12 mouse cellular contexts compared by ENCODE assay signal in the genomic region with DNA sequence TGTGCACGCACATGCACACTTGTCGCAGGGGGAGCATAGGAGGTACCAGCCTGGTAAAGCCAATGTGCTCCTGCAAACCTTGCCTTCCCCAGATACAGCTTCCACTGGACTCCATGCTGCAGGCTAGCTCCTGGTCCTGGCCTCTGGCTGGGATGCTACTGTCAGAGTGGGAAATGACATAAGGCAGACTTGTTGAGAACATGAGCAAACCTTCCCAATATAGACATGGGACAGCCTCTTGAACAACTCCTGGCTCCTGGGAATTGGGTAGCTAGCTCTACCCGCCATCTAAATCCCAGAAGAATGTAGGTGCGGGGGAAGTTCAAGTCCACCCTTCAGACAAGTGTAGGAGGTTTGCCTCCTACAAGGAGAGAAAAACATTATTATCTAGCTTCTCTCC. TPM values are rescaled to one million over a fixed set of nuclear protein-coding genes. Genes with fewer than 3 reads are reported as not detected.
A peak's percentile ranks its signal among the peaks of the same experiment; 100 is the strongest.
DNase-seq lines count a peak whose midpoint lies in the region; ATAC-seq lines count a peak whose summit lies in the region.
"Had no signal": no experiment of that assay in that cellular context is flagged by ENCODE, and none has a peak within 500 bp of the region (broad histone marks: within the 10 kb centered on the region; RNA-seq: fewer than 3 reads in every experiment).

No protein-coding gene starts in this region.

- no peaks in the 10 kb centered on the region for H3K36me3 ChIP-seq in heart, embryonic 14.5 days (ENCODE audit: control insufficient read depth, insufficient read depth, low read length)
- H3K36me3 ChIP-seq in midbrain, embryonic 15.5 days (replicated peaks): no peaks in the 10 kb centered on the region
- H3K36me3 ChIP-seq: limb, embryonic 13.5 days had no signal

- 54% methylated on average over 4 of the region's 4 CpGs for WGBS in heart, embryonic 14.5 days
- WGBS in midbrain, embryonic 15.5 days: 82% methylated on average over 4 of the region's 4 CpGs

- no peaks in the 10 kb centered on the region for H3K27me3 ChIP-seq in heart, embryonic 14.5 days (ENCODE audit: control insufficient read depth, insufficient read depth, low read length)
- H3K27me3 ChIP-seq in midbrain, embryonic 15.5 days (replicated peaks): no peaks in the 10 kb centered on the region

- ATAC-seq in heart, embryonic 14.5 days (ENCODE audit: insufficient number of reproducible peaks, insufficient read depth, low FRiP score, low read depth): peak; percentile 35; the same call in 1 of the 2 replicates
- ATAC-seq in midbrain, embryonic 15.5 days (replicated peaks): no peak

- intact Hi-C loops in heart, postnatal 25 days (cut with DNase I): no loop called here

- H3K9me3 ChIP-seq in heart, embryonic 14.5 days (ENCODE audit: control insufficient read depth, low read length): no peaks in the 10 kb centered on the region
- no peaks in the 10 kb centered on the region for H3K9me3 ChIP-seq in midbrain, embryonic 15.5 days
- H3K9me3 ChIP-seq: forebrain, embryonic 10.5 days; limb, embryonic 13.5 days; megakaryocyte, embryonic 14.5 days had no signal

- peak; percentile 20 to 40 for DNase-seq in heart, adult 18-20 months
- DNase-seq in heart, postnatal 25 days (ENCODE audit: low spot score): no peak
- DNase-seq in brain, adult 2 months (ENCODE audit: low read depth, low spot score): peak; percentile 38
- no peak for DNase-seq in cerebellum, adult 9-10 months
- no peak for DNase-seq in cerebellum, adult 9-11 months
- no peak for DNase-seq in spleen, adult 18-20 months
- DNase-seq: cerebellum, postnatal 36 days had no signal

- H3K4me1 ChIP-seq in heart, embryonic 14.5 days (ENCODE audit: control insufficient read depth in 2 of 2, insufficient read depth in 2 of 2, low read length in 2 of 2): peaks cover 18 to 20% of the 10 kb centered on the region in 2 experiments
- H3K4me1 ChIP-seq in midbrain, embryonic 15.5 days: peaks cover 15% of the 10 kb centered on the region

- peak overlapping the region; percentile 20 to 69 for H3K27ac ChIP-seq in heart, embryonic 14.5 days (replicated peaks in 1 of 2; ENCODE audit: control insufficient read depth in 1 of 2, insufficient read depth in 1 of 2, low read depth in 2 of 2, low read length in 2 of 2)
- peak overlapping the region; percentile 71; the same call in 1 of the 2 replicates for H3K27ac ChIP-seq in midbrain, embryonic 15.5 days
- H3K27ac ChIP-seq: limb, embryonic 13.5 days had no signal

- peak overlapping the region; percentile 57 for H3K4me2 ChIP-seq in heart, embryonic 14.5 days (ENCODE audit: low read length)
- no peak overlapping the region for H3K4me2 ChIP-seq in midbrain, embryonic 15.5 days

- H3K4me3 ChIP-seq in heart, embryonic 14.5 days (ENCODE audit: control insufficient read depth in 1 of 2, insufficient read depth in 1 of 2, low read depth in 1 of 2, low read length in 2 of 2): no peak overlapping the region
- no peak overlapping the region for H3K4me3 ChIP-seq in midbrain, embryonic 15.5 days
- H3K4me3 ChIP-seq: forebrain, embryonic 10.5 days; limb, embryonic 13.5 days; megakaryocyte, embryonic 14.5 days had no signal

- H3K9ac ChIP-seq in heart, embryonic 14.5 days (ENCODE audit: low read length): no peak overlapping the region
- no peak overlapping the region for H3K9ac ChIP-seq in midbrain, embryonic 15.5 days

RNA-seq across cellular contexts. Expression of gene Galnt16, which starts 56.2 kb away (rescaled TPM):
- 1 to 10 TPM; 1.7 to 2.8 TPM for total RNA-seq in heart, adult 18-20 months (2021)
- 1 to 10 TPM; 3.9 to 4.3 TPM for total RNA-seq in heart, postnatal 25 days (2021)
- 2.1 and 2.4 TPM in 2 replicates for polyA plus RNA-seq in heart, embryonic 14.5 days (2014; fragmentation: Nextera tagmentation; extraction: Ambion mirVana)
- 39.5 and 42.4 TPM in 2 replicates for polyA plus RNA-seq in midbrain, embryonic 15.5 days (2015; fragmentation: Nextera tagmentation; extraction: Ambion mirVana)

Comparison
In these comparisons a context has a peak if more than half of its experiments do, and no peak if none do; other contexts are left out.
1. DNase-seq: peak in heart, adult 18-20 months (2 of 2) and brain, adult 2 months (single experiment); none in heart, postnatal 25 days (single experiment), cerebellum, adult 9-10 months (single experiment), cerebellum, adult 9-11 months (single experiment) and spleen, adult 18-20 months (0 of 2).